In genomic region chr7:12993148-12993547, GRCm38 (mm10) we compare ENCODE assay signal across 22 mouse cellular contexts. TPM values are rescaled to one million over a fixed set of nuclear protein-coding genes. Genes with fewer than 3 reads are reported as not detected.
DNase-seq lines count a peak whose midpoint lies in the region; ATAC-seq and TF ChIP-seq lines count a peak whose summit lies in the region.
"Had no signal": no experiment of that assay in that cellular context is flagged by ENCODE, and none has a peak within 500 bp of the region (broad histone marks: within the 10 kb centered on the region; RNA-seq: fewer than 3 reads in every experiment).

No protein-coding gene starts in this region.

- no peak overlapping the region for H3K4me3 ChIP-seq in liver, adult 2 months (ENCODE audit: insufficient read depth, low read depth, low read length)
- H3K4me3 ChIP-seq in liver, embryonic 12.5 days, result no peak overlapping the region

- WGBS in liver, adult 2 months, result 49% methylated on average over 10 of the region's 10 CpGs
- 71% methylated on average over 10 of the region's 10 CpGs for WGBS in liver, embryonic 12.5 days (ENCODE audit: insufficient replicate concordance)

- no peak for TF ChIP-seq CTCF in liver, adult 2 months (IDR thresholded peaks at IDR 0.05; ENCODE audit: low read depth, low read length)

- no peak overlapping the region for H3K9ac ChIP-seq in liver, adult 2 months (ENCODE audit: low read depth, low read length)
- no peak overlapping the region for H3K9ac ChIP-seq in liver, embryonic 12.5 days

- peak; percentile 26 for DNase-seq in adrenal gland, postnatal 14 days
- DNase-seq in adrenal gland, adult 18-20 months (ENCODE audit: low spot score in 2 of 2), result no peak
- peak; percentile 79 for DNase-seq in liver, adult 2 months (ENCODE audit: extremely low read depth, low read depth, low spot score)
- DNase-seq: adrenal gland, adult 2 months; adrenal gland, adult 8-10 months; adrenal gland, postnatal 10 days; adrenal gland, postnatal 25 days; adrenal gland, postnatal 36 days; B cell, adult 2 months; cerebellum, adult 11 months; cerebellum, adult 11-12 months; cerebellum, adult 18-20 months; cerebellum, adult 2 months; cerebellum, adult 8-10 months; cerebellum, adult 9-10 months had no signal

- peaks cover 8% of the 10 kb centered on the region; the same call in 1 of the 2 replicates for H3K79me2 ChIP-seq in liver, adult 2 months (ENCODE audit: control insufficient read depth, insufficient read depth, low read length)

- H3K9me3 ChIP-seq in liver, embryonic 12.5 days (replicated peaks), result no peaks in the 10 kb centered on the region
- H3K9me3 ChIP-seq: G1E had no signal

- peak overlapping the region; percentile 56 for H3K27ac ChIP-seq in liver, adult 2 months (replicated peaks; ENCODE audit: insufficient read depth, low read depth, low read length)
- H3K27ac ChIP-seq in liver, embryonic 12.5 days, result no peak overlapping the region

- no peak overlapping the region for H3K4me2 ChIP-seq in liver, embryonic 12.5 days

- peaks cover 56% of the 10 kb centered on the region for H3K36me3 ChIP-seq in liver, adult 2 months (ENCODE audit: control insufficient read depth, insufficient read depth, low read length)
- no peaks in the 10 kb centered on the region for H3K36me3 ChIP-seq in liver, embryonic 12.5 days
- H3K36me3 ChIP-seq: G1E had no signal

- ATAC-seq in liver, embryonic 12.5 days, result no peak
- ATAC-seq in megakaryocyte, adult 5-6 weeks (ENCODE audit: poor library complexity, severe bottlenecking), result peak; percentile 60
- ATAC-seq in activated CD4-positive, CD25-positive, alpha-beta regulatory T cell, adult 4 months, result no peak
- ATAC-seq: Patski had no signal

- no peak for TF ChIP-seq POLR2A in liver, adult 2 months (IDR thresholded peaks at IDR 0.05; ENCODE audit: extremely low read depth, insufficient read depth, low read length)

- H3K27me3 ChIP-seq in liver, adult 2 months (ENCODE audit: control insufficient read depth, insufficient read depth, low read length), result no peaks in the 10 kb centered on the region
- H3K27me3 ChIP-seq in liver, embryonic 12.5 days (replicated peaks), result no peaks in the 10 kb centered on the region; the same call in 1 of the 2 replicates
- H3K27me3 ChIP-seq: CH12.LX, Patski had no signal

- H3K4me1 ChIP-seq in liver, adult 2 months (ENCODE audit: control insufficient read depth, insufficient read depth, low read length), result peaks cover 19% of the 10 kb centered on the region
- peaks cover 12% of the 10 kb centered on the region for H3K4me1 ChIP-seq in liver, embryonic 12.5 days

RNA-seq across cellular contexts. Expression of gene Slc27a5, which starts 4.8 kb away (rescaled TPM):
- total RNA-seq in adrenal gland, postnatal 14 days (2021), result 2.6 and 51.1 TPM in 2 replicates
- total RNA-seq in adrenal gland, adult 18-20 months (2021), result under 1 TPM in 1 of 2 experiments, not detected in 1; 0.70 TPM
- total RNA-seq in liver, adult 2 months (2014; rRNA removed), result 1,289 and 1,401 TPM in 2 replicates
- polyA plus RNA-seq in liver, adult 2 months (2012; rRNA removed), result 1,497 and 1,713 TPM in 2 replicates
- polyA plus RNA-seq in liver, embryonic 12.5 days (2016; fragmentation: Nextera tagmentation; extraction: Ambion mirVana), result 1.3 and 1.5 TPM in 2 replicates
- total RNA-seq in megakaryocyte, adult 5-6 weeks (2015), result not detected in 2 replicates
- total RNA-seq in megakaryocyte, adult 5-6 weeks (2017), result not detected in 2 replicates
- under 1 TPM in 1 of 2 experiments, not detected in 1; 0.29 TPM for polyA plus RNA-seq in activated CD4-positive, CD25-positive, alpha-beta regulatory T cell, adult 4 months (2017; shearing (Covaris generic))
- total RNA-seq: adrenal gland, postnatal 25 days; MEL had no signal
- polyA plus RNA-seq: G1E had no signal

RNA-seq across cellular contexts. Expression of gene Trim28, which starts 5.8 kb away (rescaled TPM):
- 247 and 252 TPM in 2 replicates for total RNA-seq in adrenal gland, postnatal 14 days (2021)
- 100 to 1,000 TPM; 201 to 235 TPM for total RNA-seq in adrenal gland, adult 18-20 months (2021)
- total RNA-seq in liver, adult 2 months (2014; rRNA removed), result 67.7 and 69.4 TPM in 2 replicates
- polyA plus RNA-seq in liver, adult 2 months (2012; rRNA removed), result 98.0 and 114 TPM in 2 replicates
- 201 and 203 TPM in 2 replicates for polyA plus RNA-seq in liver, embryonic 12.5 days (2016; fragmentation: Nextera tagmentation; extraction: Ambion mirVana)
- total RNA-seq in megakaryocyte, adult 5-6 weeks (2015), result 137 and 186 TPM in 2 replicates
- total RNA-seq in megakaryocyte, adult 5-6 weeks (2017), result 207 and 222 TPM in 2 replicates
- 10 to 100 TPM; 45.5 to 59.4 TPM for polyA plus RNA-seq in activated CD4-positive, CD25-positive, alpha-beta regulatory T cell, adult 4 months (2017; shearing (Covaris generic))

RNA-seq across cellular contexts. Expression of gene Zfp446, which starts 15.5 kb away (rescaled TPM):
- 6.0 and 7.2 TPM in 2 replicates for total RNA-seq in adrenal gland, postnatal 14 days (2021)
- total RNA-seq in adrenal gland, adult 18-20 months (2021), result 1 to 10 TPM; 5.7 to 6.5 TPM
- total RNA-seq in liver, adult 2 months (2014; rRNA removed), result 1.3 and 1.4 TPM in 2 replicates
- polyA plus RNA-seq in liver, adult 2 months (2012; rRNA removed), result 1.9 and 3.6 TPM in 2 replicates
- 5.4 and 5.7 TPM in 2 replicates for polyA plus RNA-seq in liver, embryonic 12.5 days (2016; fragmentation: Nextera tagmentation; extraction: Ambion mirVana)
- total RNA-seq in megakaryocyte, adult 5-6 weeks (2015), result 1.7 and 1.8 TPM in 2 replicates
- total RNA-seq in megakaryocyte, adult 5-6 weeks (2017), result 0.92 and 2.2 TPM in 2 replicates
- 1 to 10 TPM; 2.6 to 3.3 TPM for polyA plus RNA-seq in activated CD4-positive, CD25-positive, alpha-beta regulatory T cell, adult 4 months (2017; shearing (Covaris generic))

RNA-seq across cellular contexts. Expression of gene Zbtb45, which starts 16.7 kb away (rescaled TPM):
- 12.8 and 13.2 TPM in 2 replicates for total RNA-seq in adrenal gland, postnatal 14 days (2021)
- total RNA-seq in adrenal gland, adult 18-20 months (2021), result 10 to 100 TPM; 12.1 to 12.5 TPM
- 0.28 and 1.2 TPM in 2 replicates for total RNA-seq in liver, adult 2 months (2014; rRNA removed)
- polyA plus RNA-seq in liver, adult 2 months (2012; rRNA removed), result 4.5 TPM in 2 replicates
- 16.2 and 20.0 TPM in 2 replicates for polyA plus RNA-seq in liver, embryonic 12.5 days (2016; fragmentation: Nextera tagmentation; extraction: Ambion mirVana)
- 7.4 and 11.0 TPM in 2 replicates for total RNA-seq in megakaryocyte, adult 5-6 weeks (2015)
- 6.6 and 9.5 TPM in 2 replicates for total RNA-seq in megakaryocyte, adult 5-6 weeks (2017)
- 1 to 10 TPM; 4.6 to 7.0 TPM for polyA plus RNA-seq in activated CD4-positive, CD25-positive, alpha-beta regulatory T cell, adult 4 months (2017; shearing (Covaris generic))

RNA-seq across cellular contexts. Expression of gene Zfp324, which starts 27.5 kb away (rescaled TPM):
- 8.0 and 9.5 TPM in 2 replicates for total RNA-seq in adrenal gland, postnatal 14 days (2021)
- total RNA-seq in adrenal gland, adult 18-20 months (2021), result 1 to 10 TPM; 8.4 to 9.5 TPM
- total RNA-seq in liver, adult 2 months (2014; rRNA removed), result 3.9 and 4.1 TPM in 2 replicates
- 3.4 and 5.2 TPM in 2 replicates for polyA plus RNA-seq in liver, adult 2 months (2012; rRNA removed)
- 4.4 and 5.1 TPM in 2 replicates for polyA plus RNA-seq in liver, embryonic 12.5 days (2016; fragmentation: Nextera tagmentation; extraction: Ambion mirVana)
- total RNA-seq in megakaryocyte, adult 5-6 weeks (2015), result 2.3 and 2.4 TPM in 2 replicates
- 4.7 and 5.1 TPM in 2 replicates for total RNA-seq in megakaryocyte, adult 5-6 weeks (2017)
- polyA plus RNA-seq in activated CD4-positive, CD25-positive, alpha-beta regulatory T cell, adult 4 months (2017; shearing (Covaris generic)), result 1 to 10 TPM; 2.4 to 3.4 TPM

Comparison
In these comparisons a context has a peak if more than half of its experiments do, and no peak if none do; other contexts are left out.
1. DNase-seq: peak in adrenal gland, postnatal 14 days (single experiment) and liver, adult 2 months (single experiment); none in adrenal gland, adult 18-20 months (0 of 2).